Mouse (Mus musculus) heart, adult 2 months (tissue): ENCODE data around the gene Fkbp1a. TPM values are rescaled to one million over a fixed set of nuclear protein-coding genes. Genes with fewer than 3 reads are reported as not detected.

Experiments used
- DNase-seq, 2 experiments: peaks; one replicate each; pipeline ENCODE4 v3.0.0; 2021
- H3K27ac ChIP-seq: fragments of 200-600 bp; 2 replicates; pipeline ENCODE4 v1.8.1; 2022
- H3K27me3 ChIP-seq: fragments of 200-500 bp; 2 replicates; pipeline ENCODE4 v1.6.1; 2012; ENCODE audit warnings: mild to moderate bottlenecking, low read length, inconsistent platforms, mixed read lengths; ENCODE audit not compliant: control insufficient read depth, insufficient read depth
- H3K36me3 ChIP-seq: fragments of 200-500 bp; 2 replicates; pipeline ENCODE4 v1.6.1; 2012; ENCODE audit warnings: low read length, inconsistent platforms; ENCODE audit not compliant: control insufficient read depth, insufficient read depth
- H3K4me1 ChIP-seq: fragments of 200-500 bp; 2 replicates; pipeline ENCODE4 v1.6.1; 2011; ENCODE audit warnings: low read length; ENCODE audit not compliant: control insufficient read depth, insufficient read depth
- H3K4me3 ChIP-seq: fragments of 200-600 bp; 2 replicates; pipeline ENCODE4 v1.8.1; 2022
- H3K79me2 ChIP-seq: fragments of 200-500 bp; replicated peaks from 2 replicates; pipeline ENCODE4 v1.6.1; 2012; ENCODE audit warnings: mild to moderate bottlenecking, inconsistent platforms, low read length, moderate library complexity, mixed read lengths; ENCODE audit not compliant: control insufficient read depth, insufficient read depth
- H3K9ac ChIP-seq: fragments of 200-500 bp; 2 replicates; pipeline ENCODE4 v1.6.1; 2012; ENCODE audit warnings: low read depth, mild to moderate bottlenecking, control low read depth, inconsistent platforms, low read length, mixed read lengths
- CTCF ChIP-seq: fragments of 200-600 bp; IDR thresholded peaks from 2 replicates; pipeline ENCODE4 v1.8.1; 2022; ENCODE audit warnings: antibody characterized with exemption, mild to moderate bottlenecking, moderate library complexity
- EP300 ChIP-seq: fragments of 200-500 bp; IDR thresholded peaks from 2 replicates; pipeline ENCODE4 v1.6.1; 2011; ENCODE audit warnings: low read depth, low read length, control low read depth; ENCODE audit not compliant: insufficient read depth
- POLR2A ChIP-seq: fragments of 200-500 bp; IDR thresholded peaks from 2 replicates; pipeline ENCODE4 v1.6.1; 2011; ENCODE audit warnings: mild to moderate bottlenecking, low read depth, low read length, control low read depth; ENCODE audit not compliant: insufficient read depth
- WGBS: fragments of 180-500 bp; shearing (Covaris S2); methylation state at CpG from one replicate; pipeline ENCODE4 v1.1.7; 2018; 5-methylcytosine and 5-hydroxymethylcytosine counted together
- intact Hi-C: fragments of 180-260 bp; cut with DNase I; formaldehyde crosslinking; loops from one replicate; pipeline ENCODE4 v1.15.1; 2025
- polyA plus RNA-seq: library from polyadenylated mRNA; depleted of rRNA; stranded (reverse); fragments of >200 nt; gene quantifications from 2 replicates; pipeline ENCODE4 v1.2.3, GENCODE M21; 2012
- total RNA-seq, 2 experiments: library from RNA; stranded (reverse); gene quantifications; 2 replicates each; pipeline ENCODE4 v1.2.3; 2021

Gene Fkbp1a
- total and polyA plus RNA-seq, 3 experiments, result 90.5 to 211 (median 197) TPM

DNA sequence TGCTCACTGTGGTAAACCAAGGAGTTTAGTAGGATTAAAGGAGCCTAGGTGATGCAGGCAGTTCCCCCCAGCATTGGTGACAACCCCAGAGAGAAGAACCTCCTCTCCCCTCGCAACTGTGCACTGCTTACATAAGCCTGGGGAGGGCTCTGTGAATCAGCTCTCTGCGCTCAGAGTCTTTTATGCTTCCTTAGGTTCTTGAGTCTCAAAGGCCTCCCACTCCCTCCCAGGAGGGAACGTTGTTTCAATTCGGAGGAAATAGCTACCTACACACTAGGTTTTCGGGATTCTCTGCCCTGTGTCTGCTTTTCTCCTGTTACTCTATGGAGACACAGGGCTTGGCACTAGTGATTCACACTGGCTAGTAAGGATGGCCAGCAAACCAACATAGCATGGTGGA, 32.3 kb downstream of the Fkbp1a start:
- no peak for DNase-seq
- Histone ChIP-seq H3K79me2 (no peaks in the 10 kb centered on the region), H3K9ac (no peak overlapping the region), H3K36me3 (no peaks in the 10 kb centered on the region), H3K27ac (no peak overlapping the region), H3K4me1 (peaks cover 2% of the 10 kb centered on the region; the same call in 1 of the 2 replicates), H3K4me3 (no peak overlapping the region), H3K27me3 (no peaks in the 10 kb centered on the region)
- intact Hi-C loops, result loop anchor here (5.0 kb wide), 2 partner anchors 108 to 168 kb away; partner anchors contain the start of gene Psmf1
- 91% methylated on average over 5 of the region's 5 CpGs for WGBS
- TF ChIP-seq POLR2A, result no peak
- no peak for TF ChIP-seq EP300
- no peak for TF ChIP-seq CTCF

DNA sequence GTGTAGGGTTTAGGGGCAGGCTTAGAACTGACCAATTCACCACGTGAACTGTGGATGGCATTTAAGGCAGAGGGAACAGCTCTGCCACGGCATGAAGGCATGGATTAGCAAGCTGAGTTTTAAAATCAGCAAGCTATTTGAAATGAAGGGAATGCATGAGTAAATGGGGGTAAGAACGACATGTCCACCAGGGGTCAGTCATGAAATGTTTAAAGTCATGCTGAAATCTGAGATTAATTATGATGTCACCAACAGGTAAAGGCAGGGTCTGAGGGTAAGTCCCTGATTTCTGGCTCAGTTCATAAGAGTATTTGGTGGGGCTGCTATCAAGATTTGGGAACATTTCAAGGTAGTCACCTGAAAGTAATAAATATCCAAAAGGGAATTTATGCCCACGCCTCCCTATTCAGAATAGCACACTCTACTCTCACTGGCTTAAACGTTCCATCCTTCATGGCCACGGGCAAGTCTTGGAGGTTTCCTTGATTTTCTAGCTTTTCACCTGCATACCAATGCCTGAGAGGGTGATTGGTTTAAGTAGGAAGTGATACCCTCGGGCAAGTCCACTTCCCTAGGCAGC, 32.9 kb downstream of the Fkbp1a start:
- Histone ChIP-seq H3K79me2 (no peaks in the 10 kb centered on the region), H3K9ac (peak overlapping the region; percentile 37), H3K36me3 (no peaks in the 10 kb centered on the region), H3K27me3 (no peaks in the 10 kb centered on the region), H3K27ac (peak overlapping the region; percentile 85), H3K4me1 (peaks cover 2% of the 10 kb centered on the region; the same call in 1 of the 2 replicates), H3K4me3 (peak overlapping the region; percentile 59)
- no peak for DNase-seq
- intact Hi-C loops, result loop anchor here (5.0 kb wide), 2 partner anchors 107 to 167 kb away; partner anchors contain the start of gene Psmf1
- TF ChIP-seq POLR2A, result no peak
- TF ChIP-seq CTCF, result peak; percentile 69
- TF ChIP-seq EP300, result no peak
- WGBS, result 21% methylated on average over 7 of the region's 7 CpGs

DNA sequence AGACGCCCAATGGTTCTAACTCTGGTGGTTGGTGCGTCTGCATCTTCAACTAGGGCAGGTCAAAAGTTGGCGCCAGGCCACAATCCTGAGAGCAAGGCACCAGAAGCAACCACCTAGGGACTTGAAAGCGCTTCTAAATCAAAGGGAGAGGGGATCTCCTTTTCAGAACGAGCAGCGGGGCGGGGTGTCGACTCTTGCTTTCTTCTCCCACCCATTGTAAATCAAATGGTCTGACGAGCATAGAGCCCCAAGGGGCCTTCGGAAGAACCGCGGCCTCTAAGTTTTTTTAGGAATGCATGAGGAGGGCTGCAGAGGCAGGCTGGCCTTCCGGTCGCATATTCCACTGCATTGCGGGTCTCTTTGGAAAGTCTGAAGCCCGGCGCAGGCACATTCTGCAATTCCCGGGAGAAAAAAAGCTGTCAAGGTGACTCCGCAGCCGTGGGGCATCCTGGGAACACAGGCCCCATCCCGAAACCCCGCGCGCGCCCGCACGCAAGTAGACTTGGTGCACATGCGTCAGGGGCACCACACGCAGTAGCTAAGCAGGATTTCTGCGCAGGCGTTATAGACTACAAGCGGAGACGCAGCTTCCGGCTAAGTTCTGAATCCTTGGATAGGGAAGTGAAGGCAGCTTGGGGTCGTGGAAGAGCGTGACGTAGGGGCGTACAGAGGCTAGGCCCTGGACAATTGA, 33.6 kb downstream of the Fkbp1a start:
- WGBS, result 2% methylated on average over 38 of the region's 38 CpGs
- TF ChIP-seq EP300 (peak; percentile 49; the same call in 1 of the 2 replicates), POLR2A (peak; percentile 89), CTCF (no peak)
- H3K27ac ChIP-seq, result peak overlapping the region; percentile 85
- H3K9ac ChIP-seq, result peak overlapping the region; percentile 46
- no peaks in the 10 kb centered on the region for H3K36me3 ChIP-seq
- no peaks in the 10 kb centered on the region for H3K79me2 ChIP-seq
- peak overlapping the region; percentile 59 for H3K4me3 ChIP-seq
- intact Hi-C loops, result loop anchor here (2.0 to 5.0 kb wide), 4 partner anchors 33 to 166 kb away; partner anchors contain the start of genes Fkbp1a and Psmf1
- H3K4me1 ChIP-seq, result peaks cover 2% of the 10 kb centered on the region; the same call in 1 of the 2 replicates
- H3K27me3 ChIP-seq, result no peaks in the 10 kb centered on the region
- peak; percentile 89 to 92 for DNase-seq

DNA sequence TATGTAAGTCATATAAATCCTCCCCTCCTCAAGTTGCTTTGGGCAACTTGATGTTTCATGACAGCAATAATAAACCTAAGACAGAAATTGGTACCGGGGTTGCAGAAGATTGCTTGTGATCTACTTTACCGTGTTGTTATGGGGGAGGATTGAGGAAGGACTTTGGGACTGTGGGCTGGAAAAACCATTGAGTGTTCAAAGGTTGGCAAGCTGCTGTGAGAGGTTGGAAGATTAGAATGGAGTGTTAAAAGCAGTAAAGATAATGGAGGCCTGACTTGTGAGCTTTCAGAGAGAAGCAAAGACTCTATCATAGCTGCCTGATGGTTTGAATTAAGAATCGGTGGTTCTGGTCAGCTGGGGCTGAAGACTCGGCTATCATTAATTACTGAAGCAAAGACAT, 36.9 kb downstream of the Fkbp1a start:
- Histone ChIP-seq H3K4me3 (no peak overlapping the region), H3K27ac (no peak overlapping the region), H3K4me1 (peaks cover 2% of the 10 kb centered on the region; the same call in 1 of the 2 replicates), H3K27me3 (no peaks in the 10 kb centered on the region), H3K36me3 (no peaks in the 10 kb centered on the region), H3K9ac (no peak overlapping the region), H3K79me2 (no peaks in the 10 kb centered on the region)
- TF ChIP-seq CTCF (no peak), EP300 (no peak), POLR2A (no peak)
- WGBS, result 37% methylated on average over 4 of the region's 4 CpGs
- no peak for DNase-seq
- intact Hi-C loops, result loop anchor here (5.0 kb wide), 2 partner anchors 103 to 163 kb away; partner anchors contain the start of gene Psmf1

DNA sequence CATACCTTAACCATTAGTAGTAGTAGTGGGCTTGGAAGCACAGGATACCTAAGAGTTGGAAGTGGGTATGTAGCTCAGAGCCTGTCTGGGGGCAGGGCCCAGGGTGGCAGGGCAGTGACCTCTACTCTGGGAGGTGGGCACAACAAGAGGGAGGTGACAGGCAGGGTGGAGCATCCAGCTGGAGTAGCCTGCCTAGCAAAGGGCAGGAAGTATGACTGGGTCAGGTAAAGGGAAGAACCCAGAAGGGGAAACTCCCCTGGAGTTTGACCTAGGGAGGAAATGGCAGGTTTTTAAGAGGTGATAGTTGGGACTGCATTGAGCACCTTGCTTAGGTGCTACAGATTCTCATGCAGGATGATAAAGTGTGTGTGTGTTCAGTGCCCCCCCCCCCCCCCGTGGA, 38.7 kb downstream of the Fkbp1a start:
- 32% methylated on average over 1 of the region's 1 CpGs for WGBS
- no peak for TF ChIP-seq POLR2A
- TF ChIP-seq EP300, result no peak
- TF ChIP-seq CTCF, result no peak
- Histone ChIP-seq H3K27ac (no peak overlapping the region), H3K36me3 (no peaks in the 10 kb centered on the region), H3K79me2 (no peaks in the 10 kb centered on the region), H3K27me3 (no peaks in the 10 kb centered on the region), H3K4me3 (no peak overlapping the region), H3K4me1 (no peaks in the 10 kb centered on the region; the same call in 1 of the 2 replicates), H3K9ac (no peak overlapping the region)
- intact Hi-C loops, result no loop called here
- DNase-seq, result no peak

DNA sequence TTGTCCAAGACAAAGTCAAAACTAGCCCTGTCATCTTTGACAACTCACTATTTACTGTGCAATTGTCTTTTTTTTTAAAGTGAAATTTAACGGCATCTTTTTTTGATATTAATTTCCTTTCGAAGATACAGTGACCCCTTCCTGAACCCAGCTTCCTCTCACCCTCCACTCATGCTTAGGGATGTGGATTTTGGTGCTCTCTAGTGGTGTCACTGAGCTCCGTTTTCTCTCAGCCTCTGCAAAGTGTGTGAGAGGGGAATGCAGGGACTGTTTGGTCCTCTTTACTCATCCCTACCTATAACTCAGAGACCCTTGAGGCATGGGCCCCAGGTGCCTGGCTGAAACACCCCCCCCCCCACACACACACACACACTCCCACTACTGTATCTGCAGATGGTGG, 43.7 kb downstream of the Fkbp1a start:
- Histone ChIP-seq H3K4me3 (no peak overlapping the region), H3K4me1 (no peaks in the 10 kb centered on the region), H3K79me2 (no peaks in the 10 kb centered on the region), H3K9ac (no peak overlapping the region), H3K36me3 (no peaks in the 10 kb centered on the region), H3K27ac (no peak overlapping the region), H3K27me3 (no peaks in the 10 kb centered on the region)
- 18% methylated on average over 3 of the region's 3 CpGs for WGBS
- intact Hi-C loops, result loop anchor here (1.0 to 5.0 kb wide), 2 partner anchors 71 to 94 kb away; partner anchors contain the start of gene Nsfl1c
- no peak for DNase-seq
- TF ChIP-seq POLR2A (no peak), CTCF (peak; percentile 38)
